Mouse (Mus musculus) 3T3-L1 (cell line): ENCODE data around the gene Olfr1323.

Source experiments
- DNase-seq: peaks from one replicate; pipeline ENCODE4 v3.0.0-alpha.2; 2015; ENCODE audit warnings: low read depth, low spot score

Olfr1323 gene

GRCm38 (mm10) chrX:50019259-50019658 is at the start of gene Olfr1323:
TSS of gene Olfr1323 (minus strand) at chrX:50019359.
- no peak for DNase-seq

- no peak for DNase-seq
Observed at GRCm38 (mm10) chrX:50012242-50012641, 6.9 kb downstream of the Olfr1323 start.
